Mouse (Mus musculus) cerebellum, adult 9-10 months (tissue): Measurements from ENCODE around the gene Pacrg.
A peak's percentile ranks its signal among the peaks of the same experiment; 100 is the strongest.

Source experiments
- DNase-seq: peaks from one replicate; pipeline ENCODE4 v3.0.0; 2022

Gene Pacrg

GRCm38 (mm10) chr17:10840148-10840707 is at the start of gene Pacrg, which contains the start of gene Prkn:
Gene Pacrg, minus strand, starts transcription at chr17:10840311.
Gene Prkn, plus strand, starts transcription at chr17:10840384.
- peak; percentile 98 for DNase-seq

DNA sequence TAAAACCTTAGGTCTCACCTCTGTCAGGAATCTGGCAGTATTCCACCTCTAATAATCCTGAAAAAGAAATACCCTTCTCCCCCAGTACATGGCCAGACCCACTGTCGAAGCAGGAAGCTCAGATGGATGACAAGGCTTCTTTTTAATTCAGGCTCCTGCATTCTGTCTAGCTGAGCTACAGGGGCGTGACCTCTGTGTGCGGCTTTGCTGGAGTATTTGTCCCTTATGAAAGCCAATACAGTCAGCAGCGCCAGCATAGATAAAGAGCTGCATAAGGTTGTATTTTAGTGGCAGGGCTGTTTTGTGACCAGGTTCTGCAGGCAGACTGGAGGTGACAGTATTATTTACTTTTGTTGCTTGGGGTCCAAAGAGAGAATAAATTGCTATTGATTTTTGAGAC is 47.8 kb upstream of the Pacrg start:
- DNase-seq: no peak

DNA sequence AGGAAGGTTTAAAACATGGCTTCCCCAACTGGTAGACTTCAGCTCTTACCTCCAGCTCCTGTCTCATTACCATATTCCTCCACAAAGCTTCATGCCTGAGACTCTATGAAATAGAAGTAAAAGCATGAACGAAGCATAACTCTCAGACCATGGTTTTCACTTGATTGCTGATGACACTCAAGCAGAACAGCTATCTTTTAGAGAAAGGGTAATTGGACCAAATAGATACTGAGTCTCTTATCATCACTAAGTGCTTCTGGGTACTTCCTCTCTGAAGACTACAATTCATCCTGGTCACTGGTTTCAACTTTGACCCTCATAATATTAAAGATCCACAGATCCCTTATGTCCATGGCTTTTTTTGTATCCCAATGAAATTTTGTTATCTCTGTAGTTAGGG is 42.1 kb upstream of the Pacrg start:
- DNase-seq: no peak

DNA sequence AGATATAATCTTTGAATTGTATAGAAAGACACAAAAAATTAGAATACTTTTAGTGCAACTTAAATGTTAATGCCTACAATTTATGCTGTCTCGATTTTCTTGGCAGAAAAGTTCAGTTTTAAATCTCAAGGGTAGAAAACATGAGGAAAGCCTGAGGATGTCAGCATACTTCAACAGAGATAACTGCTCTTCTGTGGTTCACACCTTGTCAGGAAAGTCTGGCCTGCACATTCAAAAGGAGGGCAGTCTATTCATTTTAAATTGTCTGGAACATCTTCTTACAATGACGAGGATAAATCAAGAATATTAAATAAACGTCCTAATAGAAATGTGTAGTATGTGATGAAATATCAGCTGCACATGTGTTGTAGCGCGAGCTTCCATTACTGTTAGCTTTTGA is 38.9 kb upstream of the Pacrg start:
- DNase-seq: no peak

DNA sequence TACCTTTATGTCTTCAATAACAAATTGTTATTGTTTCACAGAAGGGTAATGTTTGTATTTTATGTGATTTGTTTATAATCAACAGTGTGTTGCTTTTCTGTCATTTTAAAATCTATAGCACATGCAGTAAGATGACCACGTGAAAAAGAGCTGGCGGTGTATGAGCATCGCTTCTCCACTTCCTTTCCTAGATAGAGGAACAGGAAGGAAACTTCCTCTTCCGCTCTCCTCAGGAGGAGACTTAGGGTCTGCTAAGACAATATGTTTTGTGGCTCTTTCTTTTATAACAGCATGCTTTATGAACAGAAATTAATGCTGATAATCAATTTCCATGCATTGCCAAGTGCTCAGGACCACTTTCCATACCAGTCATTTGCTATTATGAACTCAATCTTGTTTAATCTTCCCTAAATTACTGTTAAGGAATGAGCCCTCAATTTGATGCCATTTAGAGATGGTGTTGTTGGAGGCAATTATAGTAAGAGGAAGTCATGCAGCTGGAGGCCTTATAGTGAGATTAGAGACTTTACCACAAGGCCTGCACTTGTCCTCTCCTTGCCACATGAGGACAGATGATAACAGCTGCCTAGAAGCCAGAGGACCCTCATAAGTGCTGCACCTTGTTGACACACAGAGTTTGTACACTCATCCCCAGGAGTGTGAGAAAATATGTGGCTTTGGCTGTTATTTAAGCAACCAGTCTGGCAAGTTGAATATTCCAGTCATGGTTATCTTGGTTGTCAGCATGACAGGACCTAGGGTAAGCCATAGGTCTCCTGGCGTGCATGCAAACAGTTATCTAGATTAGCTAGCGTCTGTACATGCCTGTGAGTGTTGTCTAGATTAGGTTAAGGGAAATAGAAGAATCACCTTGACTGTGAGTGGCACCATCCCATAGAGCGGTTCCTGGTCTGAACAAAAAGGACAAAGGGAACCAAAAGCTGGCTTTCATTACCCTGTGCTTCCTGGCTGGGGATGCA is 34.4 kb upstream of the Pacrg start:
- DNase-seq: no peak

DNA sequence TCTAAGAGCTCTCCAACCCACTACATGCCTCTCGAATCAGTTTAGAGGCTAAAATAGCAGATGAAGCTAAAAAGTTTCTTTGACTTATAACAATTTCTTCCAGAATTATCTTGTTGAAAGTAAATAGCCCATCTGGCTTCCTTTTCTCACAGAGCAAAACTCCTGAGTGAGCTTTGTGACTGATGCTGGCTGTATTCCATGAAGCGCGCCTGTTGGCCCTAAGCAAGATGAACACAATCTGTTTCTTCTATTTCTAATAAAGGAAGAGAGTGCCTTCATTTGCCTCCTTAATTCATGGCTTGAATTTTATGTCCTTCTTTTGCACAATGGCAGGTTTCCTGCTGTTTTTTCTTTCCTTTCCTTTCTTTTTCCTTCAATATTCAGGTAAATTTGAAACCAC is 14.1 kb upstream of the Pacrg start:
- DNase-seq: peak; percentile 74

DNA sequence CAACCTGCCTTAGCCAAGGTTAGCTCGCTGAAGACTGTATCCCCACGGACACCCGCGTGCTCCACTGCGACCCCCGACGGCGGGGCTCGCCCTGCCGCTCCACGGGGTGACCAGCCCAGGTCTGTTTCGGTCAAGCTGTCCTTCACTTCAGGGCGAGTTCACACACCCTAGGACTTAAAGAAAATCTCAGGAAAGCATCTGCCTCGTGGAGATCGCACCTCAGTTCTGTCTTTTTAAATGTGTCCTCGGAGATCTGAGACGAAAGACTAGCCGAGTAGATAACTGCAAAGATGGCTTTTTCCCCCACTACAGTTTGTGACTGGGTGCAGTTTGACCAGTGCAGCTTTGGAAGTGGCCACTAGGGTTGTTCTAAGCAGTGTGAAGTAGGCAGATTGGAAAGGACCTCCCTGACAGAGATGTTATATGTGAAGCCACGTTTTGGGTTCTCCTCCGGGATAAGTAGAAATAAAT is 655 bp upstream of the Pacrg start:
- DNase-seq: peak; percentile 82

GRCm38 (mm10) chr17:10818971-10819370 is 21.1 kb downstream of the Pacrg start:
- DNase-seq: no peak

DNA sequence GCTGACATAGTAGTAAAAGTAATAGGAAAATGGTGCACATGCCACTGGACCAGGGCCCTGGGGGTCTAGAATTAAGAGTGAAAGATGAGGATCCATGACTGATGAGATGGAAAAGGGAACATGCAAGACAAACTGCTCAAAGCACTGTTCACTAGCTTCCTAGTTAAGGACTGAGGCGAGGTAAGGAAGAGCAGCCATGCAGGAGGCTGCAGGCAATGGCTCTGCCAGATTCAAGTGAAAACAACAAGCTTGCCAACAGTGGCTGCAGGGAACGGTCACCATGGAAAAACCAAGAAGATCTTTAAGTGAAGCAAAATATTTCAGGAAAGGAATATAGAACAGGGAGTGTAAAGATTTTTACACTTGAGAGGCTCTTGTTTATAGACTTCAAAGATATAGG is 31.5 kb downstream of the Pacrg start:
- no peak for DNase-seq

GRCm38 (mm10) chr17:10807261-10807998 is 32.7 kb downstream of the Pacrg start:
- peak; percentile 50 for DNase-seq

DNA sequence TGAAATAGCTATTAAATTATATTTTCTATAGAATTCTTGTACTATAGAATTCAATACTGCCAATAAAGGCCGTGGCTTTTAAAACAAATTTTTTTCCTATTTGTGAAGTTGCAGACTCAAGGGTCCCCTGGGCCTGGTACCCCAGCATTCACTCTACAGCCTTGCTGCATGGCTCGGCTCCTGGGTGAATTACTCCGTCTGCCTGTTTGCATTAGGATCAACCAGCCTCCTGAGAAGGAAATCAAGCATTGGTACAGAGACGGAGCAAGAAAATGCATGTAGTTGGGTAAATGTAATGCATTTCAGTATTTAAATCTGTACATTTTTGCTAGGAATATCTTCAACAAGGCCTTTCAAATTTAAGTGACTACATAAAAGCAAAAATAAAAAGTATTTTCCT is 33.4 kb downstream of the Pacrg start:
- no peak for DNase-seq

DNA sequence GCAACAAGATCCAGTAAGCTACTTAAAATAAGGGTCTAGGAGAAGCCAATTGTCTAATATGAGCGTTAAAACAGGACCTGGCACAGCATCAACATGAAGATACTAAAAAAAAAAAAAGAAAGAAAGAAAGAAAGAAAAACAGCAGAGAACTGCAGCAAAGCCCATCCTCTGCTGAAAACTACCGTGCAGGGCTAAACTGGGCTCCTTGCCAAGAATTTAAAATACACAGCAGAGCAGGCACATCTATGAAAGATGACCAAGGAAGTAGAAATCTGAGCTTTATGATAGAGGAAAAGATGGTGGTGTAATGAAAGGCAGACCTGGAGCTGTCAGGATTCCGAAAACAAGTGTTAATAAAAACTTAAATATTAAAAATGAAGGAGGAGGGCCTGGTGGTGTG is 48.5 kb downstream of the Pacrg start:
- no peak for DNase-seq

GRCm38 (mm10) chr17:10784401-10784920 is 55.6 kb downstream of the Pacrg start:
- DNase-seq: no peak

GRCm38 (mm10) chr17:10776503-10776902 is 63.6 kb downstream of the Pacrg start:
- DNase-seq: no peak

DNA sequence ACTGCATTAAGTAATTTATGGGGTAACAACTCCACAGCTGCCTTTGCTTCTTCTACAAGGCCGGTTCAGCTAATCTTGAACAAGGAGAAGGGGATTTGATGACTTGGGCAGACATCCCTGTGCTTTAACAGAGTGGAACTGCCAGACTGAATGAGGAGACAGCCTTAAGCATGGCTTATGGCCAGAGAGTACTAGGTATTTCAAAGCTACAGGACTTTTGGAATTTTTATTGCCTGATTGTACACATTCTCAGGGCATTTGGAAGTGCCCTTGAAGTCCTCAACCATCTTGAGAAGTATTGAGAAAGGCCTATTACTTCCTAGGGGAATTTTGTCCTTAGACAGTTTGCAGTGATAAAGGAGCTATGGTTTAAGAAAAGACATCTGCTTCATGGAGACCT is 65.6 kb downstream of the Pacrg start:
- DNase-seq: no peak

DNA sequence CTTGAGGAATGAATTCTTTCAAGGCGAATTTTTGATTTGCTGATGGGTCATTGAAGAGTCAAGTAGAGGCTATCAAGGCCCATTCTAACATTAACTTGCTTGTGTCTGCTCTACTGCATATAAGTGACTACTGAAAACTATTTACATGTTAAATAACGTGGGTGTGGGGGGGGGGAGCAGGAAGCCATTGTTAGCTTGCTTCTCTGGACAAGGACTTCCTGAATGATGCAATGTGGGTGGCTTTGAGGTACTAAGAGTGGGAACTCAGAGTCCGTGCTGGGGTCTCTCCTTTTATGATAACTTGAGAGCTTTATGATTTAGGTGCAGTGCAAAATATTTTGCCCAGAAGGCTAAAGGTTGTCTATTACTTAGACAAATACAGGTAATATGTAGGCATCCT is 67.9 kb downstream of the Pacrg start:
- DNase-seq: no peak

DNA sequence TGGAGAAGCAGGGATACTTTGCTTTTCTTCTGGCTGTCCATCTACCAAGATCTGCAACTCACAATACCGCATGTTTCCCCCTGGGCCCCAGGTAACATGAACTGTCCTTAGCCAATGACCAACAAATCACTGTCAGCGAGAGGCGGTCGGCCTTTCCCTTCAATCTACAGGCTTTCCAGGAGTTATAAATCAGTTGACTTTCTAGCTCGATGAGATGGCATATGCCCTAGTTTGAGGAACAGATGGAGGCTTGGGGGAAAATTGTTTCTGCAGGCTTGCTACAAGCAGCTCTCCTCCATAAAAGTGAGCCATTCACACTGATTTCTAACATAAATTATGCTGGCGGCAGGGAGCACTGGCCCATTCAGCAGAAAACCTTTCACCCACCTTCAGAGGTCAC is 70.2 kb downstream of the Pacrg start:
- DNase-seq: peak; percentile 65

DNA sequence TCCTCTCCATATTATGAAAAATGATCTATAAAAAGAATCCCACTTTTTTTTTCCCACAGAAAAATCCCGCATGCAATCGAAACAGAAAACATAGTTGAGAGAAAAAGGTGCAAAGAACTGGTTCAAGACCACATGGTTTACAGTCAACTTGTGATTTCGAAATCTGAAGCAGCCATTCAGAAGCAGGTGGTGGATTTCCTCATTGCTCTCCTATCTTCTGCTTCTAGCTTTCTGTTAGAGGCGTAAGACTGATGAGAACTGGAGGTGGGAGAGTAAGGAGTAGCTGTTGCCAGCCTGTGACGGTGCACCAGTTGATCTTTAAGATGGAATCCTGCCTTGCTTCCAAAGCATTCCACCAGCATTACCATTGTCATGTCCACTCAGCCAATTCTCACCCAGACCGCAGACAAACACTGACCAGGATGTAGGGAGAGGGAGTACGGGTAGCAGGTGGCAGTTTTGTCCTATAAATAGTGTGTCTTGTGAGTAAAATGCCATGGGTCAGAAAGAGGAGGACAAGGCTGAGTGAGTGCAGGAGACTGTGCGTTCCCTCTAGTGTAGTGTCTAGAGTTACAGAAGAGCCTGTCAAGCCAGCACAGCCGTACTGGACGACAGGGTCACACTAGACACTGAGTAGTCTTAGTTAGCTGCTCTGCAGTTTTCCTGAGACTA is 73.2 kb downstream of the Pacrg start:
- no peak for DNase-seq

DNA sequence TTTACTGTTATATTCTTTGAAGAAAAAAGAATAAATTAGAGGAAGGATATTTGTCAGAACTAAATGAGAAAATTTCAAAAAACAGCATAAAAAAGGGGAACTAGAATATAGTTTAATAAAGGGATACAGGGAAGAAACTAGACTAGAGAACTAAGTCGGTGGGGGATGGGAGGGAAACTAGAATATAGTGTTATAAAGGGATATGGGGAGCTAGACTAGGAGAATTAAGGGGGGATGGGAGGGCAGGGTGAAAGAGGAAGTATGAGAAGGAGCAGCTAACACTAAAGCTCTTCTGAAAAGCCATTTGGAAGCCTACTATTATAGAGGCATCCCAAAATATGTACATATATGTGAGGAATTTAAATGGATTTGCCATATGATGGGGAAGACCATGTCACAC is 75.8 kb downstream of the Pacrg start:
- no peak for DNase-seq

DNA sequence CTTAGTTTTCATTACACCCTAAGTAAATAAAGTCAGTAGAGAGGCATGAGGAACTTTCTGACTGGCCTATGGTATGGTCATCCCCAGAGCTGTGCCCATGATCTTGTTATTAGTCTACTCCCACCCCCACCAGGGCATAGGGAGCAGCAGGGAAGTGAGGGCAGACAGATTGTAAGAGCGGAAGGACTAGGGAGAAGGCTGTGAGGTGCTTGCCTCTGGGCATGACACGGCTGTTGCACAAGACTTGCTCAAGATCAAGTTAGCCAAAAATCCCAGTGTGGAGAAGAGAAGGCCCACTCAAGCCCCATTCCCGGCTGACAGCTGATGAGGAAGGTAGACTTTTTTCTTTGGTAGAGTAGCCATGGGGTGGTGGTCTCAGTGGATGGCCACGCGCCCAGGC is 82.7 kb downstream of the Pacrg start:
- DNase-seq: no peak

DNA sequence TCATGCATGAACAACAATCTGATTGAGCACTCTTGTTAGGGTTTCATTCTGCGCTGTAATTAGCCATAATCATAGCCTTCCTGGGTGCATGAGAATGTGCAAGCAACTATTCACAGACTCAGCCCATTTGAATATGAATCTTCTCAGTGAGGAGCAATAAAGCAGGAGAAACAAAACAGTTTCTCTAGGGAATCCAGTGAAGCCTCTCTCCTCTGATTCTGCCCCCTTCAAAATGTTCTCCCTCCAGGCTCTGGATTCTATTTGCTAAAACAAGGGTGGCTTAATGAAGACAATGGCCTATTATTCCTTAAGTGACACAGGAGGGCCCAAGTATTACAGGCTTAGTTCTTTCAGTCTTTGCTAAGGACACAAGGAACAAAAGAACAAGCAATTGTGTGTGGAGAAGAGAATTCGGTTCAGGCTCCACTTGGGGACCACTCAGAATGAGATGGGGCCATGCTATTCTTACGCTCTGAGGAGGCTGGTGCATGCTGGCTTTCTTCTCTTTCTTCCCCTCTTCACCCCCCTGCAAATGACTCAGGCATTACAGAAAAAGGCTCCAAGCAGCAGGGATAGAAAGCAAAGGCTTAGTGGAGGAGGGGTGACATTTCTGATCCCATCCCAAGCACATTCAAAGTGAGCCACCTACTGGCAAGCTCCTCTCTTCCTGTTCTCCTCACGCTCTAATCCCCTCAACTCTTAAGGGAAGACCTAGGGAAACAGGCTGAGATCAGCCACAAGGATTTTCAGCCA is 95.2 kb downstream of the Pacrg start:
- peak; percentile 55 for DNase-seq

DNA sequence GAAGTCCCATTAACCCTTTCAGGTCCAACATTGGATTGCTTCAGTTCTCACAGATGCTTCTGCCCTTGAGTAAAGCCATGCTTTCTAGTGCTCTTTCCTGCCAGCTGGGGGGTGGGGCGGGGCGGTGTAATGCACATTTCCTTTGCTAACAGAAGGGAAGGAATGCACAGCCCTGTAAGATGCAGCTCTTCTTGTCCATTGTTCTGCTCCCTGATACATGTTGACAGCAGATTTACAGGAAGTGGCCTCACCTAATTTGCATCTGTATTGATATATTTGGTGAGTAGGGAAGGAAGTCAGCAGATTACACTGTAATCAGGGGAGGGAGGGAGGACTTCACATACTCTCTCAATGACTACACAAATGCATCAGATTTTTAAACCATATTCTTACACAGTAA is 100.0 kb downstream of the Pacrg start:
- no peak for DNase-seq
